Mouse (Mus musculus) CD4-positive helper T cell, adult 2 months (primary cell): ENCODE results near the gene Gpa33.

Experiments used
- DNase-seq: peaks from one replicate; pipeline ENCODE4 v3.0.0-alpha.2; 2012; ENCODE audit warnings: low read depth, missing footprints, low spot score

Gpa33 gene

DNA sequence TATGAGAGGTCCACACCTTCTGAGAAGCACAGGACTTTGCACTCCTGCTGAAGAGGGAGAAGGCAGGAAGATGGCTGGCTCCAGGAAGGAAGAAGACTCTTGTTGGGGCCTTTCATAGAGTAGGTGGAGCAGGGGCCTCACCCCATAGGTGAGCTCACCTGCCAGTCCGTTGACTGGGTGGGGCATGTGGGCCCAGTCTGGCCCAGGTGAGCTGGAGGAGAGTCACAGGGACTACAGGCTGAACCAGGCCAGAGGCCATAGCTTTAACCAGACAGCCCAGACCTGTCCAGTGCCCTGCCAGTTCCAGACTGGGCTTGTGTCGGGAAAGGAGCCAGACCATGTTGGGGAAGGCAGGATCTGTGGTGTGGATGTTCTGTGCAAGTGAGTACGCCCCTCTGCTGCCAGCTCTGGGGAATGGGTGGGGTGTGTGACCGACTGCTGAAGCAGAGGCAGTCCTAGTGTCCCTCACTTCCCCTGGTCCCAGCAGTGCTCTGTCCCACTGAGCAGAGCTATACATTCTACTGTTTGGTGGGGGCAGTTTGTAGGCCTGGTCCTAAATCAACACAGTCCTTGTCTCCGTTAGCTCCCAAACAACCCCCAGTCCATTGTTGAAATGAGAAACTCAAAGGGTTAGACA, at the start of gene Gpa33:
Gene Gpa33, plus strand, starts transcription at position 15 of the 637 bp plus-strand sequence.
- no peak for DNase-seq

- no peak for DNase-seq
These were observed 41.4 kb upstream of the Gpa33 start for GRCm38 (mm10) chr1:166088446-166089170.

GRCm38 (mm10) chr1:166089337-166089736, 40.7 kb upstream of the Gpa33 start:
- no peak for DNase-seq

DNA sequence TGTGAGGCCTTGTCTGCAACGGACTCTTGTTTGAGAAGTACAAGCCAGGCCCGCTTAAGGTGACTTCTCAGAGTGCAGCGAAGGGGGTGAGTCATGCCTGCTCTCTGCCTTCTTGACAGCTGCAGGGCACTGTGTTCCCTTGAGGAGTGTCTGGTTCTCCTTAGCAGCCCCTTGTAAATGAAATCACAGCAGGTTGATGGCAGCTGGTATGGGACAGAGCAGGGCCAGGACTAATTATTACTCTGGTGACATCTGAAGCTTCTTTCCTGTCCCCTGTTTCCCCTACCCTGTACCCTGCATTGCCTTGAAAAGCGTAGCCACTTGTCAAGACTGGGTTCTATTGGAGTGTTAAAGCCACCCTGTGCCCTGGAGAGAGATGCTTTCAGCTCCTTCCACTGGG, 40.3 kb upstream of the Gpa33 start:
- DNase-seq = no peak

- no peak for DNase-seq
These were observed 39.7 kb upstream of the Gpa33 start for GRCm38 (mm10) chr1:166090306-166090705.

DNA sequence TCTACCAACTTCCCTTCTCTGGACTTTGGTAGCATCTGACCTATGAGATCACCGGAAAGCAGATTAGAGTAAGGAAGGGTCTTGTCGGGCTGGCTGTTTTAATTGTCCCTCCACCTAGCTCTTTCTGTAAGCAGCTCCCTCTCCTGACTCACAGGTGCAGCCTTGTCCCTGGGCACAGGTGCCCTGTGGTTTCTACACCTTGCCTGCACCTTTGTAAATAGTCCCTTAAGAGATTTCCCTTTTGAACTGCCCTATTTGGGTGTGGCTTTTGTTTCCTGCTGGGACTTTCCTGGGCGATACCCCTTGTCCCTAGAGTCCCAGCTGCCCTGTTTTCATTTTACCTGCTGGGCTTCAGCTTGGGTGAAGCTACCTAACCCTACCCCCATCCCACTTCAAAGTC, 35.6 kb upstream of the Gpa33 start:
- no peak for DNase-seq

- no peak for DNase-seq
These were observed 31.9 kb upstream of the Gpa33 start for GRCm38 (mm10) chr1:166098120-166098519.

DNA sequence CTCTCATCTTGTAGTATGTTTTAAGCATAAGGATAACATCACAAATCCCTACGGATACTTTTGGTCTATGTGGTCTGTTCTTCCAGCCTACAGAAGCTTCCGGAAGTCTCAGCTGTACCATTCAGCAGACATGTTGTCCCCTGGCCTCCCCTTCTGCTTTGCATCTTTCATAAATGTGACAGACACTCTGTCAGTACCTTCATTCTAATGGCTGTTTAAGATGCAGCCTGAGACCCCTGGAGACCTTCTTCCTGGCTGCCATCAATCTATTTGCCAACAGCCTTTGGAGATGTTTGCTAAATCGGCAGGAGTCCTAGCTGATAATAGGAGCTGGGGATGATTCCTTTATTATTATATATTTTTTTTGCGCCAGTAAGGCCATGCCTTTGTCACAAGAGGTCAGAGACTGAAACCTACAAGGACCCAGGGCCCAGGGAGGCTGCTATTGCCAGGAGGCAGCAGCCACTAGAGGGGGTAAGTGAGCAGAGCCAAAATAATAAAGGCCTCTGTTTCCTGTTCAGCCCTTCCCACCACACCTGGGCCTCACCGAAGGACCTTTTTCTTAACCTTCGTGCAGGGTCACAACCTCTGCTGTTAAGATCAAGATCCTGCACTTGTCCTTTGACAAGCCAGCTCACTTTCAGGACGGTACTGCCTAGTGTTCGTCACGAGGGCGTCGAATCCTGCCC, 27.0 kb upstream of the Gpa33 start:
- DNase-seq = peak; percentile 50

GRCm38 (mm10) chr1:166104858-166105257, 25.2 kb upstream of the Gpa33 start:
- no peak for DNase-seq

GRCm38 (mm10) chr1:166105464-166105863, 24.6 kb upstream of the Gpa33 start:
- no peak for DNase-seq

GRCm38 (mm10) chr1:166114986-166115385, 15.1 kb upstream of the Gpa33 start:
- DNase-seq = no peak

- DNase-seq = no peak
These were observed 14.3 kb upstream of the Gpa33 start for GRCm38 (mm10) chr1:166115719-166116118.

DNA sequence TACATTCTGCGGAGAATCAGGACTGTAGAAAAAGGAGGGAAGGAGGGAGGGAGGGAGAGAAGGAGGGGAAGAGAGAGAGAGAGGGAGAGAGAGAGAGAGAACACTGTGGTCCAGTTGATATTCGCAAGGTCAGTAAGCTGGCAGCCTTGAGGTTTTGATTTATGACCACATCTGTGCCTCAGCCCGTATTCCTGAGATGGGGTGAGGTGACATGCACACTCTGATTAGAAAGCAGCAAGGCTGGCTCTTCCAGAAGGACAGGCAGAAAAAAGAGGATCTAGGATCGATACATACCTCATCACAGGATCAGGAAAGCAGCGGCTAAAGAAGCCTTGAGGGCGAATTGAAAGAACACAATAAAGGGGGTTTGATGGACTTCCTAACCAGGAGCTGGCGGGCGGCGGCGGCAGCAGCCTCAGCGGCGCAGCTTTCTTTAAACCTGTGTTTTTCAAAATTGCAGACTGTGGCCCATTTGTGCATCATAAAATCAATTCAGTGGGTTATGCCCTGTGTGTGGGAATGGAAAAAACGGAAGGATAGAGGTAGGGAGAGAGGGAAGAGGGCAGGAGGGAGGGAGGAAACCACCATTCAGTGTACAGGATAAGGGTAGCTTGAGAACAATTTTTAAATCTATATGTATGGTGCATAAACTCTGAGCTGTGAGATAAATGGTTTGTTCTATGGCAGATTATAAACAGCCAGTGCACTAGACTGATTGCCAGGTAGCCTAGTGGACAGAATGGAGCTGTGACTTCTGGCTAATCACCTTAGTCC, 12.0 kb upstream of the Gpa33 start:
- DNase-seq = no peak

DNA sequence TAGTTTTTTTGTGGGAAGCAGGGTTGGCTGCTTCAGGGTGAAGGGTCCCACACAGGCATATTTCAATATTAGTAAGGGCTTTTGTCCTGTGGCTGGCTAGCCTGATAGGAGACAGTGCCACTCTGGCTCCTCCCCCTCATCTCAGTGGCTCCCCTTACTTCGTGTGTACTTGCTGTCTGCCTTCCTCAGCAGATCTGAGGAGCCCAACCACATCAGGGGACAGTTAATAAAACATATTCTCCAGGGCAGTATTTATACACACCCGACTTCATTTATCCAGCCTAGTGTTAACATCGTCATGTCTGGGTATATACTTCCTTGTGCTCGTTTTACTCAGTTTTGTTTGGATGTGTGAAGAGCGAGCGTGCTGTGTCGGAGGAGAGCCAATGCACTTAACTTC, 7.9 kb upstream of the Gpa33 start:
- no peak for DNase-seq

DNA sequence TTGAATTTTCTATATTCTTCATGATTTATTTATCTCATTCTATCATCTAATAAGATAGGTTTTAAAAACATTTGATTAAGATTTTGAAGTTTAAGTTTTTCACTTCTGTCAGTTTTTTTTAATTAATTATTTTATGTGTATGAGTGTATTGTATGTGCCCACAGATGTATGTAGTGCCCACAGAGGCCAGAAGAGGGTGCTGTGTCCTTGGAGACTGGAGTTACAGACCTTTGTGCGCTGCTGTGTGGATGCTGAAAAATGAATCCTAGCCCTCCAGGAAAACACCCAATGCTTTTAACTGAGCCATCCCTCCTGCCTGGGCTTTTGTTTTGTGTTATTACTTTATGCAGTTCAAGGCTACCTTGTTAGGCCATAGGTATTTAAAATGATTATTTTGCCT, 7.0 kb upstream of the Gpa33 start:
- DNase-seq = no peak

- no peak for DNase-seq
These were observed 6.3 kb upstream of the Gpa33 start for GRCm38 (mm10) chr1:166123751-166124150.

DNA sequence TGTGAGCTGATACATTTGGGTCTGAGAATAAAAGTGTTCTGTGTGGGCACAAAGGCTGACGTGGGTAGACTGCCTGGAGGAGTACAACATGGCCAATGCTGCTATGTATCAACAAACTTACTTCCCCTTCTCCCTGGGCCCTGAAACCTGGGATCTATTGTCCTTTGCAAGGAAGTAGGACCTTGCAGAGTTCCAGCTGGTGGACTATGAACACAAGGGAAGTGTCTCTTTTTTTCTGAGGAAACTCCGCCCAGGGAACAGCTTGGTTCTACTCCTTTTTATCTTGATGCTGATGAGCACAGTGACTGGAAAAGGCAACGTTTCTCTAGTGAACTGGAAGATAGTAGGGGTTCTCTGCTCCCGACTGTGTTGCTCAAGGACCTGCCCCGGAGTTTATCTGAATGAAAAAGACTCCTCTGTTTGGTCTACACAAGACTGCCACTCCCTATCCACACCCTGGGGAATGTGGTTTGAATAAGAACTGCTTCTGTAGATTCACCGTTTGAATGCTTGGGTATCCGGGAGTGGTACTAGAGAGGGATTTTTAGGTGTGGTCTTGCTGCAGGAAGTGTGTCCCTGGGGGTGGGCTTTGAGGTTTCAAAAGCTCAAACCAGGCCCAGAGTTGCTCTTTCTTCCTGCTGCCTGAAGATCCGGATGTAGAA, 5.0 kb upstream of the Gpa33 start:
- DNase-seq = no peak

- DNase-seq = no peak
These were observed 3.7 kb upstream of the Gpa33 start for GRCm38 (mm10) chr1:166126290-166126689.

GRCm38 (mm10) chr1:166126795-166127194, 3.2 kb upstream of the Gpa33 start:
- no peak for DNase-seq

- no peak for DNase-seq
These were observed 2.3 kb upstream of the Gpa33 start, which contains the start of gene Dusp27 for GRCm38 (mm10) chr1:166127719-166128118. TSS of gene Dusp27 (minus strand) at chr1:166127922.

GRCm38 (mm10) chr1:166128551-166128950, 1.5 kb upstream of the Gpa33 start:
- no peak for DNase-seq
